Mouse (Mus musculus) gastrocnemius, postnatal 14 days (tissue): ENCODE data around the gene Crtac1. TPM values are rescaled to one million over a fixed set of nuclear protein-coding genes. Genes with fewer than 3 reads are reported as not detected.

Source experiments
- DNase-seq: peaks from one replicate; pipeline ENCODE4 v3.0.0; 2021; ENCODE audit warnings: mixed read lengths
- intact Hi-C: fragments of 180-260 bp; cut with DNase I; formaldehyde crosslinking; loops from one replicate; pipeline ENCODE4 v1.15.1; 2025; ENCODE audit warnings: low total_unique reads
- total RNA-seq, 2 experiments: library from RNA; stranded (reverse); gene quantifications; 2 replicates each; pipeline ENCODE4 v1.2.3; 2021

Crtac1 gene
- total RNA-seq, 2 experiments from 2014 or later, result 0.45 to 0.58 TPM

DNA sequence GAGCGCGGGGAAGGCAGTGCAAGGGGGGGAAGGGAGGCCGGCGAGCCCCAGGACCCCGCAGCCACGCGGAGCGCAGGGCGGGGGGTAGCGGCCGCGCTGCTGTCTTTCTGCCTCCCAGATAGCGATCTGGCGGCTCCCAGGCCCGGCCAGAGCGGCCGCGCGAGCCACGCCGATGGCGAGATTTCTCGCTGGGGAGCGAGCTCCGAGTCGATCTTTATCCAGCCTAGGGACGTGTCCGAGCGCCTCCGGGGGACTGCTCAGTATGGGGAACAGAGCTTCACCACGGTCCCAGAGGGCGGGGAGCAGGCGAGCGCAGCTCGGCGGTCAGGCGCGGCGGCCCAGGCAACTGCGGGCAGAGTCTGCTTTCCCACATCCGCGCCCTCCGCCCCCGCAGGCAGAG lies 608 bp upstream of the Crtac1 start:
- DNase-seq, result no peak
- intact Hi-C loops, result no loop called here

DNA sequence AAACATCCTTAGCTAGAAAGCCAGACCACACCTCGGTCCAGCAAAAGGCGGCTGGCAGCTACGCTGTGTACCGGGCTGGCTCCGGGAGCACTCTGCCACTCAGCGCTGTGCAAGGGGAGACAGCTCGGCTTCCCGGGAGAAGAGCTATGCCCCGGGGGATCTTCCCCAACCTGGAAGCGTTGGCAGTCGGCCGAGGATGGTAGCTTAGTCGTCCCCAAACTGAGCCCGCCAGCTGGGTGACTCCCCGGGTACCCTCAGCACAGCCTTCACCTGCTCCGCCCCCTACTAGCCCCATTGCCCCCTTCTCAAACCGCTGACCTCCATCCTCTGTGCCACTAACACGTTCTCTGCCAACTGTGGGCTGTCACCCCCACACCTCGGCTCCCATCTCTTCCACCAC lies 602 bp downstream of the Crtac1 start:
- no peak for DNase-seq
- intact Hi-C loops, result no loop called here

DNA sequence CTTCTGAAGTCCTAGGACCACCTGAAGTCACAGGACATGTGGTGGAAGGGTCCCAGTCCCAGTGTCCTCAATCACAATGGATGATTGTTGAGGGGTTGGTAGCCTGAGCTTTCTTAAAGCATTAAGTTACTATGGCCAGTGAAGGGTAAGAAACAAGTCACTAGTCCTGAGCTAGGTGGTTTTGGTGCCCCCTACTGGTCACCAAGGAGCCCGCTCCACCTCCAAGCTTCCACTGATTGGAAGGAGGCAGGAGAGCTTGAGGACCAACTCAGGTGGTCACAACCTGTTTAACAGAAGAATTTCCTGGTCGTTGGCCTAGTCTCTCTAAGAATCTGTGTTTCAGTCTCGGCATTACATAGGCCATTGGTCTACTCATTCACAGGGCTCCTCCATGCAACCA lies 2.2 kb downstream of the Crtac1 start:
- intact Hi-C loops, result no loop called here
- DNase-seq, result peak; percentile 38

DNA sequence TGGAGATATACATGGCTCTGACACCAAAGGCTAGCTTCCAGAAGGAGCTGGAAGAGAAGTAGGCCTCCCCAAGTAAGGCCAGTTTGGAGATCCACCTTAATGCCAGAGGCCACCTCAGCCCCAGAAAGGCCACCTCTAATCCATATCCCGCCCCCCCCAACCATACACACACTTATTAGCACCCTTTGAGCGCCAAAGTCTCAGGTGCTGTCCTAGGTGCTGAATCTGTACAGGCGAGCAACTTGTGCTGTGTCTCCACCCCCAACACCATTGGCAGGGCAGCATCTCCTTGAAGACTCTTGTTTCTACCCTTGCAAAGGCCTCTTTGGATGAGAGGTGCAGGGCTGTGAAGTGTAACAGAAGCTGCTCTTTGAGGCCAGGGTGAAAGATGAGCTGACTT lies 6.4 kb downstream of the Crtac1 start:
- intact Hi-C loops, result no loop called here
- DNase-seq, result no peak

DNA sequence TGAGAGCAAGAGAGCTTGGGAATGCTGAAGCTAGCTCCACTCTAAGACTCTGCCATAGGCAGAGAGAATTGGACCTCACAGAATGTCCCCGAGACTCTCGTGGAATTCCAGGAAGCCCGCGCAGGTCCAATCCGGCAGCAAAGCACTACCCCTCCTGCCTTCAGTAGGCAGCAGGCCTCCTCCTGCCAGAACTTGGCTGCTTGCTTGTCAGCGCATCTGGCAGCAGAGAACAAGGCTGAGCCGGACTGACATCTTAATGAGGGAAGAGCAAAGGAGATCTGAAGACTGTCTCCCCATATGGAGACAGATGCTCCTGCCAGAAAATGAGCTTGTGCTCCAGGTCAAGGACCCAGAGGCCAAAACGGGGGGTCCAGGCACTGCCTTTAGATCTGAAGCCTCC lies 16.5 kb downstream of the Crtac1 start:
- DNase-seq, result no peak
- intact Hi-C loops, result no loop called here

DNA sequence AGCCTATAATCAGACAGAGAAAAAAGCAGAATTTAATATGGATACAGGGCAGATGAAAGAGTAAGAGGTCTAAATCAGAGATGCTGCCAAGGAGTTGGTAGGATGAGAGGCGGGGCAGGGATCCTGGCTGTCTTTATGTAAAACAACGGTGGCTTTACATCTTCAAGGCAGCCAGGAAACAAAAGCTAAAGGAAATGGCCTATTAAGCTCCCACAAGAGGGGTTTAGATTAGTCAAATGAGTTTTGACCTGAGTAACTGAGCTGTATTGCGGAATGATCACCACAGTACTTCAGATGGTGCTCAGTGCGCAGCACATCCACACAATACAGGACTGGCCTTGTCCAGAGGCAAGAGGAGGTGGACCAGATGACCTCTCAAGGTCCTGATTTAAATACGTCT lies 21.7 kb downstream of the Crtac1 start:
- DNase-seq, result no peak
- intact Hi-C loops, result no loop called here

DNA sequence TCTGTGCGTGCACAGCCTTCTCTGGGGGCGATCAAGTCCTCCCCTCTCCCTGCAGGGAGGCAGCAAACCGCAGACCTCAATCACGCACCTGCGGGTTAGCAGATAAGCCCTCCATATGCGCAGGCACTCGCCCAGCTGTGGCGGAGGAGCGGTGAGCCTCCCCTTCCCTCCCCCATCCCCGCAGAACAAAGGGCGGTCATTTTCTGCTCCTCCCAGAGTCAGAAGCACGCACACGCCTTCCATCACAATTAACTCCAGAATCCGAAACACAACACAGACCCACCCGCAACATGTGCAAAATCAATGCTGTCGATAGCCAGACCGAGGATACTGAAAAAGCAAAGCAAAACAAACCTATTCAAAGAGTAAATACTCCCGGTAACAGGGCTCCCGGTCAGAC lies 22.4 kb downstream of the Crtac1 start:
- intact Hi-C loops, result no loop called here
- no peak for DNase-seq

DNA sequence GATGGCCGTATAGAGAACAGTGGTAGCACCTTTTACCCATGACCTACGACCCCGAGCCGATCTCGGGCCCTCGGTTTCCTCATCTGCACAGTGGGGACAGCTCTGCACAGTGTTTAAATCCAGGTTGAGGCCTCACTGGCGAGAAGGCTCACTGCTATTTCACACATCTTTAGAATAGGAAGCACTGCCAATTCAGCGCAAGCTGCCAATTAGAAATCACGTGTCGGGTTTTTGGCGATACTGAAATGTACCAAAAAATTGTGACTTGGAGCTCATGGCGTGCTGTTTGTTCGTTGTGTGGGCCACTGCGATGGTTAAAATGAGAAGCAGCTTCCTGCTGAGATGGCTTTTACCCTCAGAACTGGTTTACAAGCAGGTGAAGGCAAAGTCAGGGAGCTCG lies 27.2 kb downstream of the Crtac1 start:
- intact Hi-C loops, result no loop called here
- no peak for DNase-seq

DNA sequence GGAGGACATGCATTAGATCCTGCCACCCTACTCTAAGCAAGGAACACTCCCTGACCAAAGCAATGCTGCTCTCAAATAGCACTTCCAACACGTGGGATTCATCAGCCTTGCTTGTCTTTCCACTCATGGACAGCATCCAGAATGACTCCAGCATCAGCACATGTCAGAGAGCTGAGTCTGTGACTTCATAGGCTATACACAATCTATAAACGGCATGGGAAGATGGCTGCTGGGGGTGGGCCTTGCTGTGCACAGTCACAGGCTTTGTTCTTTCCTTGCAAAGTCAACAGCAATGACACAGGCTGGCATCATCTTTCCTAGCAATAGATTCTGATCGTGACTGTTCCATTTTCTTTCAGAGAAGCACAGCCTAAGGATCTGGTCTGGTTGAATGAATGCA lies 31.6 kb downstream of the Crtac1 start:
- intact Hi-C loops, result no loop called here

DNA sequence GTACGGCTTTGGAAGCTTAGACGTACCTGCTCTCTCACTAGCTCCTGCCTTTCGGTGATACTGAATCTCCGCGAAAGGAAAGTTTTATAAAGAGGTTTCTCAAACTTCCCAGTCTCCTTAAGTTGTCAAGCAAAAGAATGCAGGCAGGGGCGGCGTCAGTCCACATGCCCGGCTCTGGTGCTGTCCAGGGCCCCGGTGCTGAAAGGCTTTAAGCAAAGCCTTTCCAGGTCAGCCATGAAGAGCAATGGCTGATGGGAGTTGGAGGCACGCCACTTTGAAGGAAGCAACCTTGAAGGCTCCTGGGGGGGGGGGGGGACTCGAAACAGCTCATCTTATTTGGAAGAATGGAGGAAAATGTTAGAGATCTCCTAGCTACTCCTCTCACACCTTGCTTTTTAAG lies 34.3 kb downstream of the Crtac1 start:
- peak; percentile 29 for DNase-seq
- intact Hi-C loops, result no loop called here

More for the DNA sequence above, 31.6 kb downstream of the Crtac1 start:
- DNase-seq, result no peak

DNA sequence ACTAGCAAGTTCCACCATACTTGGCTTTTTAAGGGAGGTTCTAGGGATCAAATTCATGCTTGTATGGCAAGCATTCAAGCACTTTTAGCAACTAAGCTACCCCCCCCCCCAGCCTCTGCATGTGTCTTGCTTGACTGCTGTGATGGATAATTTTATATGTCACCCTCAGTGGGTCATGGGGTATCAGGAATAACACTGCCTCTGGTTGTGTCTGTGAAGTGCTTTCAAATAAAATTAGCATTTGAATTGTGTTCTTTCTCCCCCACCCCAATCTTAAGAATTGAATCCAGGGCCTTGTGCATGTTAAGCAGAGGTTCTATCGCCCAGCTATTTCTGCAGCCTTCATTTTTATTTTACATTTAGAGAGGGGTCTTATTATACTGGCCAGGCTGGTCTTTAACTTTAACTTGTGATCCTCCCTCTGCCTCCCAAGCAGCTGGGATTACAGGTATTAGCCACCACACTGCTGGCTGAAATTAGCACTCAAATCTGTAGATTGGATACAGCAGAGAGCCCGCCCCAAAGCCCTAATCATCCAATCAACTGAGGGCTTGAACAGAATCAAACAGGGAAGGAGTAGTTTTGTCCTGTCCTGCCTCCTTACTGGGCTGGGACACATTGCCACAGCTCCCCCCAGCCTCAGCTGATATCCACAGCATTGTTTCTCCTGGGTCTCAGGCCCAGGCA lies 36.6 kb downstream of the Crtac1 start:
- intact Hi-C loops, result no loop called here
- no peak for DNase-seq

DNA sequence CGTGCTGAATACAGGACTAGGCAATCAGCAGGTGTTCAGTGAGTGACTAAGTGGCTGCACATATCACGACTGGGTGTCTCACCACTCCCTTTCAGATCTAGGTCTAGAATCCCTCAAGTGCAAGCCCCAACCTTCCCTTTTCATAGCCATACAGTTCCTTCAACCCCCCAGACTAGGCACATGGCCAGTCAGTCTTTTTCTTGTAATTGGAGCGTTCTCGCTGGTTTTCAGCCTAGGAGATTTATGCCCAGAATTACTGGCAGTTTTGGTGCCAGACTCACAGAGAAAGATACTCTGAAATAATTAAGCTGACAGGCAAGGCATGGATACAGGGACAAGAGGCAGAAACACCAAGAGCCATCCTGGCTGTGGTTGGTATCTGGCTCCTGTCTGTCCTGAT lies 37.7 kb downstream of the Crtac1 start:
- intact Hi-C loops, result no loop called here
- DNase-seq, result no peak

DNA sequence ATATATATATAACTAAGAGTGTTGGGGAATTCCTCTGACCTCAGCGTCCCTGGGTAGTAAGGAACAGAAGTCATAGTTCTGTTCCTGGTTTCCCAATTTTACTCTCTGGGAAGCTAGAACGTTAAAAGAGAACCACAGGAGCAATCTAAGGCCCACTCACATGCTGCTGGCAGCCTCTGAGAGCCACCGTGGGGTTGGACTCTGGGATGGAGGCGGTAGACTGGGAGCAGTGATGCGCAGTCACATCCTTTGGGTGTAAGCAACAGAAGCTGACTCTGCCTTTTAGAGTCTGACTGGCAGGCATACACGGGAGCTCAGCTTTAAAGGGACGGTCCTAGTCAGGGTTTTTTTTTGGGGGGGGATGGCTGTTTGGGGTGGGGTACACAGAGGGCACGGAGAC lies 39.5 kb downstream of the Crtac1 start:
- intact Hi-C loops, result no loop called here
- no peak for DNase-seq

DNA sequence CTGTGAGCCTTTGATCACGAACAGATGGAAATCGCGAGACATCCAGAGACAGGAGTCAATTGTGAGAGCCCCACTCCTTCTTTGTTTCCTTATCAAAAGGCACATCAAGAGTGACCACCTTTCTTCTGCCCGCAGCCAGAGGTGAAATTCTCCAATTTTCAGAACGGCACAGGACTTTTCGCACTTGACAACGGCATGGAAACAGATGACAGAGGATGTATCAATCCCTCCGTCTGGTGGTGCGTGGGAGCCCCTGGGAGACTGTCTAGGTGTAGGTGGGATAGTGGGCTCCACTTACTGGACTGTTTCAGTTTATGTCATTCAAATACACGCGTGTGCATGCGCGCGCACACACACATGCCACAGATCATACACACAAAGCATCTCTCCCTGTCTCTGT lies 42.0 kb downstream of the Crtac1 start:
- DNase-seq, result no peak
- intact Hi-C loops, result no loop called here

DNA sequence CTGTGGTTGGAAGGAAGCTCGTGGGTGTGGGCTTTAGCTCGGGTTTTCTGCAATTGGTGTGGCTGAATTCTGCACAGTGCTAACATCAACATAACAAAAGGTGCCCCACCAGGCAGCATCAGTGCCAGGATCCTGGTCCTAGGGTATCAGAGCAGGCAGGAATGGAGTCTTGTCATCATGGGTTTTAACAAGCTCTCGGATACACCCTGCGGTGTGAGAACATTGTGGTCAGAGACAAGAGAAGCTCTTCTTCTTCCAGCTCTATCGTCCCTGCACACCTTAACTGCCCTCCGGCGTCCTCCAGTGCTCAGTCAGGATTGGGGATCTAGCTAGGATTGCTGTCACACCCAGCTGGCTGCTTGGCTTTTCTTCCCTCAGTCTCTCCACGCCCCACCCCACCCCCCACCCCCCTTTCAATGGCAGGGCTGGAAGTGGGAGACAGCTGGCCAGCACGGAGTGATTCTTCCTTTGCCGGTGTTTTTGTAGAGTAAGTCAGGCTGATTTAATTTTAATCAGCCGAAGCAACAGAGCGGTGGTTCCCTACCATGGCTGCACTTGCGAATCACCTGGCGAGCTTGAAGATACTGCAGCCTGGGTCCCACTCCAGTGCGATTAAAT lies 46.5 kb downstream of the Crtac1 start:
- no peak for DNase-seq
- intact Hi-C loops, result no loop called here

DNA sequence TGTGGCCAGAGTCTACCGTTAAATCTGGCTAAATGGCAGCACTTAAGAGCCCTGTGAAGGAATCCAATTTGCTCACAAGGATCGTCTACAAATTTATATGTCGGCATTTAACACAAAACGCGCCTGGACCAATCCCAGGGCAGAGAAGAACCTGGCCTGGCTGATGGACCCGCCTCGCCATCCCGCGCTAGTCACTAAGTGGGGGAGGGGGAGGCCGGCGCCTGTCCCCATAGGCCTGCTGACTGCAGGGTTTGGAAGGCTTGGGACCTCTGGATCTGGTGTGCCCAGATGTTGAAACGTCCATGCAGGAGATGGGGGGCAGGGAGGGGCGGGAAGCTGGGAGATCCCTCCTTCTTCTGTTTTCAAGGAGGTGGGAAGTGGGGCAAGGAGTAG lies 50.6 kb downstream of the Crtac1 start:
- intact Hi-C loops, result no loop called here

DNA sequence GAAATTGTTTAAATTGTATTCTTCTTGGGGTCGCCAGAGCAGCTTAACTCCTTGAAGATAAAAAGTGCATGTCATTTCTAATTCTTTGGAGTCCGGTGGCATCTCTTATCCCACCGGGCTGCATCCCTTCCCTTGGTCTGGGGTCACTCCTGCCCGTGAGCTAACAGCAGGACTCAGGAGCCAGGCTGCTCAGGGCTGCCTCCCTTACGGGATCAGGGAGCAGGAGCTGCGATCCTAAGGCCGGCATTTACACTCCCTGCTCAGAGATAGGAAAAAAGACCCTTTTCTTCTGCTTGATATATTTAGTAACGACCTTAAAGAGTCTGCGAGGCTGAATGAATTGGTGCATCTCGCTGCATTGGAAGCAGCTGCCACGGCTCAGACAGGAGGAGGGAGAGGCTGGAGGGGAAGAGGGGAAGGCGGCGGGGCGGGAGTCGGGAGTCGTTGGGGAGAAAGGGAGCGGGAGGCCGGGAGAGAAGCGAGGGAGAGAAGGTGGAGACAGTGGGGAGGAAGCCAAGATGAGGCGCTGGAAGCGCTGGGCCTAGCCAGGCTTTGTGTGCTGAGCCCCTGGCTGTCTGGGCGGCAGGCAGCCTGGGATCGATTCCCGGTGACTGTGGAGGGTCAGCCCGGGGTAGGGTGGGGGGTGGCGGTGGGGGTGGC lies 51.1 kb downstream of the Crtac1 start:
- intact Hi-C loops, result no loop called here
- DNase-seq, result peak; percentile 15

More for the DNA sequence above, 50.6 kb downstream of the Crtac1 start:
- peak; percentile 7 for DNase-seq

DNA sequence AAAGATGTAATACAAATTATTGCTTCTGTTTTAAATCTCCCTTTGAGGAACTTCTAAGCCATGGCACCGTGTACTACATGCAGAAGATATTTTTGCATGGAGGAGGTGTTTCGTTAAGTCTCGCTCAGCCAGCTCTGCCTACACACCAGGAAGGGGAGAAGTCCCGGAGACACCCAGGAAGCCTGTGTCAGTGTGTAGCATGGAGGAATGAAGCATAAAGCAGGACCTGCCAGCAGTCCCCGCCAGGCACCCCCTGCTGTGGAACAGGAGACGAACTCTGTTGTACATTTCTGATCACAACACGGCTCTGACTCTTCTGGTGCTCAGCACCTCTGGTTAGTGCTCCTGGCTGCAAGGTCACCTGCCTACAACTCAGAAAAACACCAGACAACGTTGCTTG lies 51.8 kb downstream of the Crtac1 start:
- DNase-seq, result no peak
- intact Hi-C loops, result no loop called here

DNA sequence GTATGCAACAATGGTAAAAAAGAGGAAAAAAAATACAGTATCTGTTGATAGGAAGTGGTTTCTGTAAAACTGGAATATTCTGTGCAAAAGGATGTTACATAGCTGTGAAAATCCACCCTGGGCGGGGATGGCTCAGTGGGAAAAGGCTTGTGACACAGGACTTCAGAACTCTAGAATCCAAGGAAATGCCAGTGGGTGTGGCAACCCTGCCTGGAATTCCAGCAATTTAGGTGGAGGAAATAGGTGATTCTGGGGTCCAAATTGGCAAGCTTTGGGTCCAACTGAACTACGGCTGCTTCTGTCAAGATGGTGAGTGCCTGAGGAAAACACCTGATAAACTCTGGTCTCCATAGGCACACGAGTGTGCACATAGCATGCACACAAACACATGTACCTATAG lies 54.4 kb downstream of the Crtac1 start:
- intact Hi-C loops, result no loop called here

DNA sequence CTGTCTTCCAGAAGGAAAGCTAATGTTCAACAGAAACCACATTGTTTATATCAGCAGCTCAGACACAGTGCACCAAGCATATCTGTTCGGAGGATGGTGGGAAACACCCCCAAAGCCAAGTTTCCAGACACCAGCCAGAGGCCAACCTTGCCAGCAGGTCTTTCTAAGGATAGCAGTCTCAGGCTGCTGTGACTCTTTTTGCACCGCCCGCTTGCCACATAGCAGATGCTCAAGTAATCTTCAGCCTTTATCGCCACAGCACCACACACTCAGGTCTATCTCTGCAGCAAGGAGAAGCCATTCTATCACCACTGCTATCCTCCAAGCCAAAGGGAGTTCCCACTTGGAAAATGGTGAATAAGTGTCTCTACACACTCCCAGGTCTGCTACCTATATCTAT lies 68.0 kb downstream of the Crtac1 start:
- intact Hi-C loops, result no loop called here
- no peak for DNase-seq

More for the DNA sequence above, 54.4 kb downstream of the Crtac1 start:
- DNase-seq, result no peak

DNA sequence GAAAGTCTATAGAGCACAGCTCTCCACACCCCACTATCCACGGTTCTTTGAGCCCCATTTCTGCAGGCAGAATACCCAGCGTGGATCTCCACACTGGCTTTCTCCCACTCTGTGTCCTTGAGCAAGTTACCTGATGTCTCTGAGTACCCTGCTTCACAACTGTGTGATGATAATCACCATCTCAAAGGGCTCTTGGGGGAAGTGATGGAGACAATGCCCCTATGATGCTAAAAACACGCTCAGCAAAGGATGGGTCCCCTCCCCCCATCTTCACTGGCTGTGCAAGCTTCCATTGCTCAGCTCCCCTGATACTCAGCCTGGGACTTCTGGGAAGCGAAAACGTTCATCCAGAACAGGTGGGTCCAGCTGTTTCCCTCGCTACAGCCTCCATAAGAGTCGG lies 73.2 kb downstream of the Crtac1 start:
- no peak for DNase-seq
- intact Hi-C loops, result no loop called here
